In genomic region chr7:107707650-107708049, GRCm38 (mm10) we compare ENCODE assay signal across 8 mouse cellular contexts. TPM values are rescaled to one million over a fixed set of nuclear protein-coding genes. Genes with fewer than 3 reads are reported as not detected.
DNase-seq lines count a peak whose midpoint lies in the region; ATAC-seq lines count a peak whose summit lies in the region.

No protein-coding gene starts in this region.

- ATAC-seq in hematopoietic stem cell, adult 5-6 weeks (replicated peaks in 1 of 2; ENCODE audit: insufficient read depth in 1 of 2, low FRiP score in 2 of 2, low TSS enrichment in 1 of 2, low read depth in 1 of 2, poor library complexity in 2 of 2, severe bottlenecking in 2 of 2) = peak; percentile 90
- no peak for ATAC-seq in frontal cortex, adult (ENCODE audit: low TSS enrichment)

- DNase-seq in urinary bladder, postnatal 14 days (ENCODE audit: low spot score) = peak; percentile 42
- no peak for DNase-seq in urinary bladder, postnatal 36 days (ENCODE audit: low spot score in 2 of 2)
- peak; percentile 37 for DNase-seq in skeletal muscle tissue, adult 2 months (ENCODE audit: low read depth, low spot score)
- no peak for DNase-seq in cerebellum, postnatal 25 days
- DNase-seq in ovary, postnatal 14 days (ENCODE audit: low spot score) = no peak
- DNase-seq in frontal cortex, adult 2 months (ENCODE audit: extremely low spot score in 1 of 2, low spot score in 1 of 2) = no peak

RNA-seq across cellular contexts. Expression of gene Cyb5r2, which starts 50.2 kb away (rescaled TPM):
- total RNA-seq in hematopoietic stem cell, adult 5-6 weeks (2017) = not detected in 2 replicates
- 0.10 and 0.17 TPM in 2 replicates for polyA plus RNA-seq in frontal cortex, adult 2 months (2012; rRNA removed)

Comparison
In these comparisons a context has a peak if more than half of its experiments do, and no peak if none do; other contexts are left out.
1. DNase-seq: peak in urinary bladder, postnatal 14 days (single experiment) and skeletal muscle tissue, adult 2 months (single experiment); none in urinary bladder, postnatal 36 days (0 of 2), cerebellum, postnatal 25 days (0 of 2), ovary, postnatal 14 days (single experiment) and frontal cortex, adult 2 months (0 of 2).